Mouse (Mus musculus) heart, embryonic 12.5 days (tissue): ENCODE results near the gene Gm37240. TPM values are rescaled to one million over a fixed set of nuclear protein-coding genes. Genes with fewer than 3 reads are reported as not detected.

Source experiments
- microRNA counts: library from miRNA; unstranded; fragments of <30 nt; microRNA quantifications from one replicate; lab custom pipeline; 2017
- microRNA-seq: library from miRNA; unstranded; fragments of <30 nt; microRNA quantifications from one replicate; pipeline ENCODE4, GENCODE M21; 2017
- polyA plus RNA-seq: library from polyadenylated mRNA; unstranded; fragments of >200 nt; fragmentation: Nextera tagmentation; extraction: Ambion mirVana; gene quantifications from 2 replicates; pipeline ENCODE4 v1.2.1, GENCODE M21; 2016

Gm37240 gene
- polyA plus RNA-seq, 1 experiment from 2014 or later = 4.6 TPM

MicroRNAs within 50 kb of the gene (microRNA counts, 519-probe panel; counts per million panel counts)
- microRNA mmu-miR-466k (lab: Ali Mortazavi, UCI) = not detected

Small RNA genes lying within 50 kb of the gene (microRNA-seq; reads per million reads assigned to microRNA genes)
- not detected for gene Mir466k

Other genes with a start within 250 kb of the Gm37240 start
- 3.3 and 3.6 TPM in 2 replicates for gene Fam160a1, start 70.2 kb downstream of the Gm37240 start, polyA plus RNA-seq
- 0.85 and 1.2 TPM in 2 replicates for gene Glt28d2, start within 50 bp of the Gm37240 start, polyA plus RNA-seq
- gene Sh3d19, start 83.6 kb upstream of the Gm37240 start, polyA plus RNA-seq = 16.6 and 16.9 TPM in 2 replicates
- gene Prss48, start 115.0 kb upstream of the Gm37240 start, polyA plus RNA-seq = not detected in 2 replicates